In the genomic region with DNA sequence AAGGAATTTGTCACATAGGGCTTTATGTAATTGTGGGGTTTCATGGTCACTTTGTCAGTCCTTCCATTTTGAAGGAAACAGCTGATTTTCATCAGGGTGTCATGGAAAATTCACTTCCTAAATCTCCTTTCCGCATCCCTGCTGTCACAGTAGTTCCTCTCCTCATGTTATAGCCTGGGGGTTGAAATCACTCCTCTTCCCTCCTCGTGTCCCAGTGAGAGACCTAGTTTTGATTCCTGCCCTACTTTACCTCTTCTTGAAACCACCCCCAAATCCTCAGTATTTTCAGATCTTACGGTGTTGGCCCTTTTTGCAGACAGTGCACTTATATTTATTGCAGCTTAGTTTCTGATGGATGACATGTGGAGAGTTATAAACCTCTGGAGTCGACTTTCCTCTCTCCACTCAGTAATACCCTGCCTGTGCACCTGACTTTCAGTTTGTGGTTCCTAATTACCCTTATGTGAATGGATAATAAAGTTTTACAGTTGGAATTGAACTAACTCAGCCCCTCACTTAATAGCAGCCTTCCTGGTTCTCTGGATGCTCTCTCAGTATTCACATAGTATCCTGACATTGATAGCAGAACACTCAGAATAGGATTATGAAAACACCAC, we compare ENCODE assay signal across 24 mouse cellular contexts.
"Had no signal": no experiment of that assay in that cellular context is flagged by ENCODE, and none has a peak within 500 bp of the region (broad histone marks: within the 10 kb centered on the region; RNA-seq: fewer than 3 reads in every experiment).

No protein-coding gene starts in this region.

- H3K9ac ChIP-seq: heart, embryonic 13.5 days; heart, embryonic 15.5 days; hindbrain, embryonic 13.5 days; hindbrain, embryonic 15.5 days; kidney, embryonic 15.5 days; limb, embryonic 13.5 days; limb, embryonic 15.5 days; liver, embryonic 12.5 days had no signal

- H3K4me3 ChIP-seq: gastrocnemius, adult 2 months; heart, adult 2 months; heart, embryonic 13.5 days; heart, embryonic 15.5 days; hindbrain, embryonic 13.5 days; hindbrain, embryonic 15.5 days; kidney, embryonic 15.5 days; limb, embryonic 13.5 days; limb, embryonic 15.5 days; liver, embryonic 12.5 days had no signal

- H3K9me3 ChIP-seq: heart, embryonic 13.5 days; heart, embryonic 15.5 days; hindbrain, embryonic 15.5 days; kidney, embryonic 15.5 days; limb, embryonic 13.5 days; limb, embryonic 15.5 days; liver, embryonic 12.5 days had no signal

- H3K27me3 ChIP-seq: heart, embryonic 13.5 days; heart, embryonic 15.5 days; hindbrain, embryonic 13.5 days; hindbrain, embryonic 15.5 days; kidney, embryonic 15.5 days; limb, embryonic 13.5 days; limb, embryonic 15.5 days; liver, embryonic 12.5 days had no signal

- H3K27ac ChIP-seq: gastrocnemius, adult 2 months; heart, adult 2 months; heart, embryonic 13.5 days; heart, embryonic 15.5 days; hindbrain, embryonic 13.5 days; hindbrain, embryonic 15.5 days; hindbrain, postnatal 0 days; kidney, embryonic 15.5 days; kidney, postnatal 0 days; limb, embryonic 13.5 days; limb, embryonic 15.5 days; liver, embryonic 12.5 days had no signal

- H3K4me2 ChIP-seq: heart, embryonic 11.5 days; heart, embryonic 13.5 days; heart, embryonic 15.5 days; hindbrain, embryonic 13.5 days; hindbrain, embryonic 15.5 days; kidney, embryonic 15.5 days; limb, embryonic 13.5 days; limb, embryonic 15.5 days; liver, embryonic 12.5 days had no signal

- H3K4me1 ChIP-seq: kidney, embryonic 15.5 days; liver, embryonic 12.5 days had no signal

- ATAC-seq: forebrain, embryonic 16.5 days; hindbrain, postnatal 0 days; liver, embryonic 12.5 days had no signal

- DNase-seq: gastrocnemius, adult 2 months; gastrocnemius, postnatal 10 days; gastrocnemius, postnatal 25 days; heart, adult 2 months; heart, postnatal 14 days; heart, postnatal 36 days; kidney, adult 18-20 months; kidney, adult 8-10 months; kidney, postnatal 14 days; kidney, postnatal 36 days; layer of hippocampus, adult 9-11 months; left cerebral cortex, postnatal 4 days had no signal
